Mouse (Mus musculus) liver, embryonic 14.5 days (tissue): ENCODE measurements around the gene Sardh.
A peak's percentile ranks its signal among the peaks of the same experiment; 100 is the strongest.

Source experiments
- CTCF ChIP-seq: IDR thresholded peaks from 2 replicates; pipeline ENCODE4 v1.5.1; 2016; ENCODE audit warnings: antibody characterized with exemption, low read depth, control low read depth
- EP300 ChIP-seq: IDR thresholded peaks from 2 replicates; pipeline ENCODE4 v1.6.1; 2016; ENCODE audit warnings: antibody characterized with exemption, low read depth

- TF ChIP-seq EP300 = peak; percentile 20; the same call in 1 of the 2 replicates
- TF ChIP-seq CTCF = no peak
Measured at GRCm38 (mm10) chr2:27248211-27248610, at the start of gene Sardh.
